ENCODE assay signal across 9 mouse cellular contexts in genomic region chr4:117131890-117132793, GRCm38 (mm10). TPM values are rescaled to one million over a fixed set of nuclear protein-coding genes. Genes with fewer than 3 reads are reported as not detected.
DNase-seq lines count a peak whose midpoint lies in the region; ATAC-seq lines count a peak whose summit lies in the region.
"Had no signal": no experiment of that assay in that cellular context is flagged by ENCODE, and none has a peak within 500 bp of the region (broad histone marks: within the 10 kb centered on the region; RNA-seq: fewer than 3 reads in every experiment).

No protein-coding gene starts in this region.

- H3K36me3 ChIP-seq in heart, embryonic 13.5 days = peaks cover 17% of the 10 kb centered on the region
- peaks cover 33% of the 10 kb centered on the region for H3K36me3 ChIP-seq in hindbrain, embryonic 13.5 days
- peaks cover 23% of the 10 kb centered on the region for H3K36me3 ChIP-seq in midbrain, embryonic 14.5 days (ENCODE audit: control insufficient read depth, insufficient read depth, low read length)

- H3K4me2 ChIP-seq in heart, embryonic 13.5 days = peak overlapping the region; percentile 100
- peak overlapping the region; percentile 78 for H3K4me2 ChIP-seq in hindbrain, embryonic 13.5 days
- peak overlapping the region; percentile 86 for H3K4me2 ChIP-seq in midbrain, embryonic 14.5 days (ENCODE audit: low read length)

- DNase-seq in heart, adult 18-20 months = no peak
- DNase-seq in R1 (ENCODE audit: low read depth, low spot score) = peak; percentile 97
- peak; percentile 64 for DNase-seq in midbrain, embryonic 14.5 days
- no peak for DNase-seq in urinary bladder, postnatal 36 days (ENCODE audit: low spot score in 2 of 2)
- no peak for DNase-seq in urinary bladder, adult 2 months (ENCODE audit: low spot score)

- H3K9ac ChIP-seq in heart, embryonic 13.5 days = peak overlapping the region; percentile 93
- H3K9ac ChIP-seq in hindbrain, embryonic 13.5 days = peak overlapping the region; percentile 90
- H3K9ac ChIP-seq in midbrain, embryonic 14.5 days (replicated peaks; ENCODE audit: low read length) = peak overlapping the region; percentile 82

- no peaks in the 10 kb centered on the region for H3K9me3 ChIP-seq in heart, embryonic 13.5 days
- H3K9me3 ChIP-seq in hindbrain, embryonic 13.5 days = no peaks in the 10 kb centered on the region
- H3K9me3 ChIP-seq in midbrain, embryonic 14.5 days (ENCODE audit: control insufficient read depth, low read length) = no peaks in the 10 kb centered on the region
- H3K9me3 ChIP-seq: G1E had no signal

- WGBS in heart, embryonic 13.5 days = 41% methylated on average over 7 of the region's 7 CpGs
- 3% methylated on average over 7 of the region's 7 CpGs for WGBS in hindbrain, embryonic 13.5 days
- 6% methylated on average over 7 of the region's 7 CpGs for WGBS in midbrain, embryonic 14.5 days

- no peak overlapping the region for H3K27ac ChIP-seq in heart, embryonic 13.5 days (replicated peaks)
- H3K27ac ChIP-seq in hindbrain, embryonic 13.5 days = peak overlapping the region; percentile 89
- peak overlapping the region; percentile 55 for H3K27ac ChIP-seq in midbrain, embryonic 14.5 days (replicated peaks; ENCODE audit: low read depth, low read length)

- peaks cover 30% of the 10 kb centered on the region for H3K27me3 ChIP-seq in heart, embryonic 13.5 days (replicated peaks)
- peaks cover 2% of the 10 kb centered on the region; the same call in 1 of the 2 replicates for H3K27me3 ChIP-seq in hindbrain, embryonic 13.5 days
- no peaks in the 10 kb centered on the region for H3K27me3 ChIP-seq in midbrain, embryonic 14.5 days (ENCODE audit: control insufficient read depth, insufficient read depth, low read length)

- ATAC-seq in heart, embryonic 13.5 days (ENCODE audit: extremely low read depth, insufficient number of reproducible peaks, low FRiP score, low TSS enrichment) = no peak
- 0 out of 2 replicates have a peak, but pooled peaks have one; percentile 14 for ATAC-seq in hindbrain, embryonic 13.5 days (ENCODE audit: low FRiP score)
- ATAC-seq in midbrain, embryonic 14.5 days (ENCODE audit: low FRiP score, low TSS enrichment) = peak; percentile 47
- no peak for ATAC-seq in monocyte, adult 5-6 weeks (replicated peaks; ENCODE audit: insufficient number of reproducible peaks, low FRiP score, low TSS enrichment, poor library complexity, severe bottlenecking)

- peak overlapping the region; percentile 90 for H3K4me3 ChIP-seq in heart, embryonic 13.5 days
- peak overlapping the region; percentile 80 for H3K4me3 ChIP-seq in hindbrain, embryonic 13.5 days
- H3K4me3 ChIP-seq in midbrain, embryonic 14.5 days (replicated peaks; ENCODE audit: low read depth, low read length) = peak overlapping the region; percentile 94

- peaks cover 15% of the 10 kb centered on the region for H3K4me1 ChIP-seq in heart, embryonic 13.5 days
- H3K4me1 ChIP-seq in hindbrain, embryonic 13.5 days (replicated peaks) = peaks cover 39% of the 10 kb centered on the region
- H3K4me1 ChIP-seq in midbrain, embryonic 14.5 days (ENCODE audit: control insufficient read depth, insufficient read depth, low read length) = peaks cover 18% of the 10 kb centered on the region

RNA-seq across cellular contexts. Expression of gene Plk3, which starts 1.6 kb away (rescaled TPM):
- 2.1 TPM in 2 replicates for polyA plus RNA-seq in heart, embryonic 13.5 days (2015; fragmentation: Nextera tagmentation; extraction: Ambion mirVana)
- total RNA-seq in heart, adult 18-20 months (2021) = 1 to 10 TPM; 1.4 TPM
- polyA plus RNA-seq in hindbrain, embryonic 13.5 days (2015; fragmentation: Nextera tagmentation; extraction: Ambion mirVana) = 16.2 and 16.6 TPM in 2 replicates
- polyA plus RNA-seq in midbrain, embryonic 14.5 days (2014; fragmentation: Nextera tagmentation; extraction: Ambion mirVana) = 15.7 and 17.5 TPM in 2 replicates
- 12.6 and 15.5 TPM in 2 replicates for polyA plus RNA-seq in urinary bladder, adult 2 months (2012; rRNA removed)
- total RNA-seq in monocyte, adult 5-6 weeks (2017) = 25.5 to 56.5 TPM (median 52.2 TPM) in 3 replicates

RNA-seq across cellular contexts. Expression of gene Tctex1d4, which starts 5.5 kb away (rescaled TPM):
- not detected in 2 replicates for polyA plus RNA-seq in heart, embryonic 13.5 days (2015; fragmentation: Nextera tagmentation; extraction: Ambion mirVana)
- under 1 TPM in 1 of 2 experiments, not detected in 1; 0.64 TPM for total RNA-seq in heart, adult 18-20 months (2021)
- polyA plus RNA-seq in hindbrain, embryonic 13.5 days (2015; fragmentation: Nextera tagmentation; extraction: Ambion mirVana) = 0.86 TPM in 1 of 2 replicates, not detected in the other
- not detected in 2 replicates for polyA plus RNA-seq in midbrain, embryonic 14.5 days (2014; fragmentation: Nextera tagmentation; extraction: Ambion mirVana)
- polyA plus RNA-seq in urinary bladder, adult 2 months (2012; rRNA removed) = 0.35 and 0.58 TPM in 2 replicates
- total RNA-seq in monocyte, adult 5-6 weeks (2017) = 3.4 TPM in 1 of 3 replicates, not detected in the others

RNA-seq across cellular contexts. Expression of gene Btbd19, which starts 6.6 kb away (rescaled TPM):
- 2.8 and 3.1 TPM in 2 replicates for polyA plus RNA-seq in heart, embryonic 13.5 days (2015; fragmentation: Nextera tagmentation; extraction: Ambion mirVana)
- total RNA-seq in heart, adult 18-20 months (2021) = 1 to 10 TPM; 3.4 to 3.5 TPM
- 3.9 and 4.2 TPM in 2 replicates for polyA plus RNA-seq in hindbrain, embryonic 13.5 days (2015; fragmentation: Nextera tagmentation; extraction: Ambion mirVana)
- 3.2 and 3.4 TPM in 2 replicates for polyA plus RNA-seq in midbrain, embryonic 14.5 days (2014; fragmentation: Nextera tagmentation; extraction: Ambion mirVana)
- 13.0 and 19.4 TPM in 2 replicates for polyA plus RNA-seq in urinary bladder, adult 2 months (2012; rRNA removed)
- total RNA-seq in monocyte, adult 5-6 weeks (2017) = 15.5 to 17.5 TPM (median 16.9 TPM) in 3 replicates

RNA-seq across cellular contexts. Expression of gene Rps8, which starts 23.9 kb away (rescaled TPM):
- polyA plus RNA-seq in heart, embryonic 13.5 days (2015; fragmentation: Nextera tagmentation; extraction: Ambion mirVana) = 616 and 654 TPM in 2 replicates
- 100 to 1,000 TPM; 587 to 633 TPM for total RNA-seq in heart, adult 18-20 months (2021)
- polyA plus RNA-seq in hindbrain, embryonic 13.5 days (2015; fragmentation: Nextera tagmentation; extraction: Ambion mirVana) = 576 and 608 TPM in 2 replicates
- polyA plus RNA-seq in midbrain, embryonic 14.5 days (2014; fragmentation: Nextera tagmentation; extraction: Ambion mirVana) = 599 and 678 TPM in 2 replicates
- polyA plus RNA-seq in urinary bladder, adult 2 months (2012; rRNA removed) = 1,373 and 1,379 TPM in 2 replicates
- 970 to 1,241 TPM (median 1,065 TPM) in 3 replicates for total RNA-seq in monocyte, adult 5-6 weeks (2017)

RNA-seq across cellular contexts. Expression of gene Ptch2, which starts 36.3 kb away (rescaled TPM):
- polyA plus RNA-seq in heart, embryonic 13.5 days (2015; fragmentation: Nextera tagmentation; extraction: Ambion mirVana) = 3.1 and 3.6 TPM in 2 replicates
- under 1 TPM; 0.39 to 0.40 TPM for total RNA-seq in heart, adult 18-20 months (2021)
- 6.8 and 7.9 TPM in 2 replicates for polyA plus RNA-seq in hindbrain, embryonic 13.5 days (2015; fragmentation: Nextera tagmentation; extraction: Ambion mirVana)
- 4.0 and 4.5 TPM in 2 replicates for polyA plus RNA-seq in midbrain, embryonic 14.5 days (2014; fragmentation: Nextera tagmentation; extraction: Ambion mirVana)
- 2.2 and 3.3 TPM in 2 replicates for polyA plus RNA-seq in urinary bladder, adult 2 months (2012; rRNA removed)
- total RNA-seq in monocyte, adult 5-6 weeks (2017) = not detected in 3 replicates
- polyA plus RNA-seq: G1E had no signal

Comparison
In these comparisons a context has a peak if more than half of its experiments do, and no peak if none do; other contexts are left out.
1. ATAC-seq: peak in hindbrain, embryonic 13.5 days (single experiment) and midbrain, embryonic 14.5 days (single experiment); none in heart, embryonic 13.5 days (single experiment) and monocyte, adult 5-6 weeks (single experiment).
2. DNase-seq: peak in R1 (single experiment) and midbrain, embryonic 14.5 days (single experiment); none in heart, adult 18-20 months (0 of 2), urinary bladder, postnatal 36 days (0 of 2) and urinary bladder, adult 2 months (single experiment).
3. Peak in every context shown above with its lines, with median percentiles within 50 percentile points of each other: H3K4me2 ChIP-seq, H3K4me3 ChIP-seq and H3K9ac ChIP-seq.